Mouse (Mus musculus): ENCODE results near the gene Emilin1. TPM values are rescaled to one million over a fixed set of nuclear protein-coding genes. Genes with fewer than 3 reads are reported as not detected.

The Emilin1 gene
- polyA plus RNA-seq, 1 experiment from 2014 or later, result 191 TPM

GRCm38 (mm10) chr5:30912156-30912555 is 1.0 kb upstream of the Emilin1 start:
- no peaks in the 10 kb centered on the region for H3K27me3 ChIP-seq (ENCODE audit: control insufficient read depth, insufficient read depth, low read length)
- no peaks in the 10 kb centered on the region for H3K9me3 ChIP-seq (ENCODE audit: control insufficient read depth, low read length)
- H3K36me3 ChIP-seq (ENCODE audit: control insufficient read depth, insufficient read depth, low read length), result peaks cover 7% of the 10 kb centered on the region
- H3K4me2 ChIP-seq (replicated peaks; ENCODE audit: low read depth, low read length), result no peak overlapping the region
- peak overlapping the region; percentile 96 for H3K27ac ChIP-seq (ENCODE audit: low read depth, low read length)
- peaks cover 63% of the 10 kb centered on the region for H3K4me1 ChIP-seq (ENCODE audit: control insufficient read depth, insufficient read depth, low read length)
- ATAC-seq (ENCODE audit: low FRiP score, low TSS enrichment), result no peak
- peak overlapping the region; percentile 13; the same call in 1 of the 2 replicates for H3K9ac ChIP-seq (ENCODE audit: low read depth, low read length)
- WGBS, result 71% methylated on average over 5 of the region's 5 CpGs
- no peak overlapping the region for H3K4me3 ChIP-seq (ENCODE audit: low read length)

DNA sequence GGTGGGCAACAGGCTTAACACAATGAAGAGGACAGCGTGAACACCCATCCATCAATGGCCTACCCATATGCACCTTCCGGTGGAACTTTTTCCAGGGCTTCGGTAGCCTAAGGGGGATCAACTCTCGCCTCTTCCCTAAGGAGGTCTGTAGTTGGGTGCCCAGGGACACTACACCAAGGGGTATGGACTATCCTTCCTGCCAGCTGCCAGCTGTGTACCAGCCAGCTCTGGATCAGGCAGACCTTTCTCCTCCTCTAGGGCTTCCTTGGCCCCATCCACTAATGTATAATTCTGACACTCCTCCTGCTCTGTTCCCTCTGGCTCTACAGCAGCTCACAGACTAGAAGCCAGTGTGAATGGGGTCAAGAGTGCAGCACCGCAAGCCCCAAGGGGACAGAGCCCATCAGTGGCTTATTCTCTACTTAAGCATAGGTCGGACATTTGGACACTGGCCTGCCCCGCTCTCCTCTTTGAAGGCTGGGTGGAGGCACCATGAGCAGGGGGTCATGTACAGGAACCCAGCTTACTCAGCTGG is 966 bp downstream of the Emilin1 start:
- Histone ChIP-seq H3K4me3 (ENCODE audit: low read length) (peak overlapping the region; percentile 60), H3K9ac (ENCODE audit: low read depth, low read length) (peak overlapping the region; percentile 74), H3K9me3 (ENCODE audit: control insufficient read depth, low read length) (no peaks in the 10 kb centered on the region), H3K27ac (ENCODE audit: low read depth, low read length) (peak overlapping the region; percentile 96), H3K36me3 (ENCODE audit: control insufficient read depth, insufficient read depth, low read length) (peaks cover 26% of the 10 kb centered on the region), H3K27me3 (ENCODE audit: control insufficient read depth, insufficient read depth, low read length) (no peaks in the 10 kb centered on the region), H3K4me2 (replicated peaks; ENCODE audit: low read depth, low read length) (peak overlapping the region; percentile 61), H3K4me1 (ENCODE audit: control insufficient read depth, insufficient read depth, low read length) (peaks cover 54% of the 10 kb centered on the region)
- no peak for ATAC-seq (ENCODE audit: low FRiP score, low TSS enrichment)
- WGBS, result 42% methylated on average over 7 of the region's 7 CpGs

DNA sequence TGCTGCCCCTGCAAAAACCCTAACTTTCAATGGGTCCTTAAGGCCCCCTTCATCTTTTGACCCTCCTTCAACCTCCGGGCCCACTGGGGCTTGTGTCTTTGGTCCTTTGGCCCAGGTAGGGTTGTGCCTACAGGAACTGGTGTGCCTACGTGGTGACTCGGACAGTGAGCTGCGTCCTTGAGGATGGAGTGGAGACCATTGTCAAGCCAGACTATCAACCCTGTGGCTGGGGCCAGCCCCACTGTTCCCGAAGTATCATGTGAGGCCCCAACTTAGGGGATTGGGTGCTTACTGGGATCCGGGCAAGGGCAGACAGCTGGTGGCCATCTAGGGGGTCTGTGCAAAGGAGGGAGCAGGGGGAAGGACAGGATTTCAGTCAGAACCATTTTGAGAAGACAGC is 1.6 kb downstream of the Emilin1 start:
- peaks cover 50% of the 10 kb centered on the region for H3K4me1 ChIP-seq (ENCODE audit: control insufficient read depth, insufficient read depth, low read length)
- H3K4me3 ChIP-seq (ENCODE audit: low read length), result peak overlapping the region; percentile 60
- peak overlapping the region; percentile 61 for H3K4me2 ChIP-seq (replicated peaks; ENCODE audit: low read depth, low read length)
- peak overlapping the region; percentile 74 for H3K9ac ChIP-seq (ENCODE audit: low read depth, low read length)
- no peaks in the 10 kb centered on the region for H3K27me3 ChIP-seq (ENCODE audit: control insufficient read depth, insufficient read depth, low read length)
- no peak for ATAC-seq (ENCODE audit: low FRiP score, low TSS enrichment)
- peak overlapping the region; percentile 96; the same call in 1 of the 2 replicates for H3K27ac ChIP-seq (ENCODE audit: low read depth, low read length)
- H3K9me3 ChIP-seq (ENCODE audit: control insufficient read depth, low read length), result no peaks in the 10 kb centered on the region
- WGBS, result 59% methylated on average over 6 of the region's 6 CpGs
- peaks cover 33% of the 10 kb centered on the region for H3K36me3 ChIP-seq (ENCODE audit: control insufficient read depth, insufficient read depth, low read length)

- Histone ChIP-seq H3K27me3 (ENCODE audit: control insufficient read depth, insufficient read depth, low read length) (no peaks in the 10 kb centered on the region), H3K4me2 (replicated peaks; ENCODE audit: low read depth, low read length) (peak overlapping the region; percentile 61), H3K9ac (ENCODE audit: low read depth, low read length) (peak overlapping the region; percentile 74), H3K4me3 (ENCODE audit: low read length) (peak overlapping the region; percentile 60), H3K36me3 (ENCODE audit: control insufficient read depth, insufficient read depth, low read length) (peaks cover 39% of the 10 kb centered on the region), H3K4me1 (ENCODE audit: control insufficient read depth, insufficient read depth, low read length) (peaks cover 47% of the 10 kb centered on the region), H3K27ac (ENCODE audit: low read depth, low read length) (peak overlapping the region; percentile 96; the same call in 1 of the 2 replicates), H3K9me3 (ENCODE audit: control insufficient read depth, low read length) (no peaks in the 10 kb centered on the region)
- WGBS, result 44% methylated on average over 9 of the region's 9 CpGs
- ATAC-seq (ENCODE audit: low FRiP score, low TSS enrichment), result peak; percentile 4; the same call in 1 of the 2 replicates
These were observed 2.3 kb downstream of the Emilin1 start for GRCm38 (mm10) chr5:30915456-30915855.

DNA sequence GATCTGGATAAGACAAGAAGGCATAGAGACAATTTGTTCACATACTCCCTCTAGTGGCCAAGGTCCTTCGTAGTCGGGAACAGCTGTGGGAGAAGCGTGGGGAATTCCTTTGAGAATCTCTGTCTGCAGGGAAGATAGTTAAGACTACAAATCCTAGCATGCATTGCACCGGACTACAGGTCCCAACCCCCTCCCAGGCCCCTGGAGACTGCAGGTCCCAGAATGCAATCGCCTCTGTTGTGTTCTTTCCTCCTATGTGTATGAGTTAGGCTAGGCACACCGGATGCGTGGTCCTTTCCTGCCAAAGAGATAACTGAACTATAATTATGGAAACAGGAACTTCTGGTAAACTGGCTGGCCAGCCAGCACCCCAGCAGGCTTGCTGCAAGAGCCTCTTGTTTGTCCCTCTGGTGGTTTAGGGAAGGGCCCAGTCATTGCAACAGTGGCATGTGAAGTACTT is 2.8 kb downstream of the Emilin1 start:
- H3K4me1 ChIP-seq (ENCODE audit: control insufficient read depth, insufficient read depth, low read length), result peaks cover 41% of the 10 kb centered on the region
- 0 out of 2 replicates have a peak overlapping the region, but pooled peaks have one; percentile 74 for H3K9ac ChIP-seq (ENCODE audit: low read depth, low read length)
- H3K27me3 ChIP-seq (ENCODE audit: control insufficient read depth, insufficient read depth, low read length), result no peaks in the 10 kb centered on the region
- H3K9me3 ChIP-seq (ENCODE audit: control insufficient read depth, low read length), result no peaks in the 10 kb centered on the region
- peaks cover 44% of the 10 kb centered on the region for H3K36me3 ChIP-seq (ENCODE audit: control insufficient read depth, insufficient read depth, low read length)
- peak overlapping the region; percentile 61 for H3K4me2 ChIP-seq (replicated peaks; ENCODE audit: low read depth, low read length)
- peak overlapping the region; percentile 60 for H3K4me3 ChIP-seq (ENCODE audit: low read length)
- WGBS, result 11% methylated on average over 7 of the region's 7 CpGs
- ATAC-seq (ENCODE audit: low FRiP score, low TSS enrichment), result peak; percentile 58
- H3K27ac ChIP-seq (ENCODE audit: low read depth, low read length), result 0 out of 2 replicates have a peak overlapping the region, but pooled peaks have one; percentile 38

DNA sequence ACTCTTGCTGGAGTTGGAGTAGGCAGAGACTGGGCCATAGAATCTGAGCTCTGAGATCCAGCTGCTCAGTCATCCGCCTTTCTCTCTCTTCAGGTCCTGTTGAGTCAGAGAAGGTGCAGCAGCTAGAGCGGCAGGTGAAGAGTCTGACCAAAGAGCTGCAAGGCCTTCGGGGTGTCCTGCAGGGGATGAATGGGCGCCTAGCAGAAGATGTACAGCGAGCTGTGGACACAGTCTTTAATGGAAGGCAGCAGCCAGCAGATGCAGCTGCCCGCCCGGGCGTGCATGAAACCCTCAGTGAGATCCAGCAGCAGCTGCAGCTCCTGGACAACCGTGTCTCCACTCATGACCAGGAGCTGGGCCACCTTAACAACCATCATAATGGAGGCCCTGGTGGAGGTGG is 3.6 kb downstream of the Emilin1 start:
- H3K4me1 ChIP-seq (ENCODE audit: control insufficient read depth, insufficient read depth, low read length), result peaks cover 36% of the 10 kb centered on the region
- ATAC-seq (ENCODE audit: low FRiP score, low TSS enrichment), result no peak
- no peak overlapping the region for H3K4me3 ChIP-seq (ENCODE audit: low read length)
- H3K9ac ChIP-seq (ENCODE audit: low read depth, low read length), result peak overlapping the region; percentile 12; the same call in 1 of the 2 replicates
- no peaks in the 10 kb centered on the region for H3K27me3 ChIP-seq (ENCODE audit: control insufficient read depth, insufficient read depth, low read length)
- H3K9me3 ChIP-seq (ENCODE audit: control insufficient read depth, low read length), result no peaks in the 10 kb centered on the region
- H3K36me3 ChIP-seq (ENCODE audit: control insufficient read depth, insufficient read depth, low read length), result peaks cover 45% of the 10 kb centered on the region
- H3K4me2 ChIP-seq (replicated peaks; ENCODE audit: low read depth, low read length), result no peak overlapping the region
- H3K27ac ChIP-seq (ENCODE audit: low read depth, low read length), result no peak overlapping the region
- WGBS, result 94% methylated on average over 9 of the region's 9 CpGs

- Histone ChIP-seq H3K27ac (ENCODE audit: low read depth, low read length) (no peak overlapping the region), H3K9me3 (ENCODE audit: control insufficient read depth, low read length) (no peaks in the 10 kb centered on the region), H3K36me3 (ENCODE audit: control insufficient read depth, insufficient read depth, low read length) (peaks cover 45% of the 10 kb centered on the region), H3K4me3 (ENCODE audit: low read length) (no peak overlapping the region), H3K27me3 (ENCODE audit: control insufficient read depth, insufficient read depth, low read length) (no peaks in the 10 kb centered on the region), H3K4me2 (replicated peaks; ENCODE audit: low read depth, low read length) (no peak overlapping the region), H3K4me1 (ENCODE audit: control insufficient read depth, insufficient read depth, low read length) (peaks cover 35% of the 10 kb centered on the region), H3K9ac (ENCODE audit: low read depth, low read length) (peak overlapping the region; percentile 12; the same call in 1 of the 2 replicates)
- no peak for ATAC-seq (ENCODE audit: low FRiP score, low TSS enrichment)
- WGBS, result 96% methylated on average over 11 of the region's 11 CpGs
These were observed 4.1 kb downstream of the Emilin1 start for GRCm38 (mm10) chr5:30917348-30917747.

GRCm38 (mm10) chr5:30917891-30918670 is 4.9 kb downstream of the Emilin1 start:
- Histone ChIP-seq H3K27ac (ENCODE audit: low read depth, low read length) (no peak overlapping the region), H3K36me3 (ENCODE audit: control insufficient read depth, insufficient read depth, low read length) (peaks cover 45% of the 10 kb centered on the region), H3K27me3 (ENCODE audit: control insufficient read depth, insufficient read depth, low read length) (no peaks in the 10 kb centered on the region), H3K4me1 (ENCODE audit: control insufficient read depth, insufficient read depth, low read length) (peaks cover 33% of the 10 kb centered on the region), H3K4me3 (ENCODE audit: low read length) (no peak overlapping the region), H3K9me3 (ENCODE audit: control insufficient read depth, low read length) (no peaks in the 10 kb centered on the region), H3K4me2 (replicated peaks; ENCODE audit: low read depth, low read length) (no peak overlapping the region), H3K9ac (ENCODE audit: low read depth, low read length) (no peak overlapping the region)
- no peak for ATAC-seq (ENCODE audit: low FRiP score, low TSS enrichment)
- WGBS, result 85% methylated on average over 31 of the region's 31 CpGs

GRCm38 (mm10) chr5:30918691-30919090 is 5.5 kb downstream of the Emilin1 start:
- Histone ChIP-seq H3K27ac (ENCODE audit: low read depth, low read length) (no peak overlapping the region), H3K4me1 (ENCODE audit: control insufficient read depth, insufficient read depth, low read length) (peaks cover 30% of the 10 kb centered on the region), H3K4me2 (replicated peaks; ENCODE audit: low read depth, low read length) (no peak overlapping the region), H3K4me3 (ENCODE audit: low read length) (no peak overlapping the region), H3K9me3 (ENCODE audit: control insufficient read depth, low read length) (no peaks in the 10 kb centered on the region), H3K36me3 (ENCODE audit: control insufficient read depth, insufficient read depth, low read length) (peaks cover 45% of the 10 kb centered on the region), H3K27me3 (ENCODE audit: control insufficient read depth, insufficient read depth, low read length) (no peaks in the 10 kb centered on the region), H3K9ac (ENCODE audit: low read depth, low read length) (no peak overlapping the region)
- no peak for ATAC-seq (ENCODE audit: low FRiP score, low TSS enrichment)
- 87% methylated on average over 8 of the region's 8 CpGs for WGBS

Data from kidney, embryonic 14.5 days (tissue).